Mouse (Mus musculus) lung, postnatal 0 days (tissue): ENCODE measurements around the gene Fblim1.

ENCODE experiments used
- CTCF ChIP-seq: IDR thresholded peaks from 2 replicates; pipeline ENCODE4 v1.5.1; 2016; ENCODE audit warnings: antibody characterized with exemption, mild to moderate bottlenecking
- EP300 ChIP-seq: IDR thresholded peaks from 2 replicates; pipeline ENCODE4 v1.6.1; 2016; ENCODE audit warnings: antibody characterized with exemption, mild to moderate bottlenecking, control low read depth

DNA sequence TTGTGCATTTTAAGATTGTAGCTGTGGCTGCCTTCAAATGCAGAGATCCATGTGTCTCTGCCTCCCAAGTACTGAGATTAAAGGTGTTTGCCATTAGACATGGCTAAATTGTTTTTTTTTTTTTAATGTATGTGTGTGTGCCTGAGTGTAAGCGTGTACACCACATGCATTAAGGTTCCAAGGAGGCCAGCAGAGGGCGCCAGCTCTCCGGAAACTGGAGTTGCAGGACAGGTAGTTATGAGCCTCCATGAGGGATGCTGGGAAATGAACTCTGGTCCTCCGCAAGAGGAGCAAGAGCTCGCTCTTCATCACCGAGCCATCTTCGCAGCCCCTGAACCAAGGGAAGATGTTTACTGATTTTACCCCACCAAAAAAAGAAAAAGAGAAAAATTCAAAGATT lies 29.0 kb downstream of the Fblim1 start:
- TF ChIP-seq EP300 (no peak), CTCF (peak; percentile 41)
